Mouse (Mus musculus) forebrain, postnatal 0 days (tissue): ENCODE measurements at regions not wholly inside any gene's neighbourhood (a gene's known extent, or its start where the extent isn't known, plus 50 kb on each side); places are given as distances from the start of the nearest gene placed in this dataset.

Experiments used
- ATAC-seq: fragments of 200-750 bp; cut with Nextera tagmentation; 2 replicates; pipeline ENCODE4 v1.8.0; 2017; ENCODE audit warnings: mild to moderate bottlenecking, moderate library complexity
- DNase-seq: peaks from one replicate; pipeline ENCODE4 v3.0.0-alpha.2; 2015
- H3K27ac ChIP-seq: fragments of 300-500 bp; sonication (generic); 2 replicates; pipeline ENCODE4 v1.5.1; 2014; ENCODE audit warnings: low read depth, mild to moderate bottlenecking, antibody characterized with exemption, low read length, moderate library complexity, mixed read lengths
- H3K27me3 ChIP-seq: fragments of 300-500 bp; sonication (generic); 2 replicates; pipeline ENCODE4 v1.6.1; 2014; ENCODE audit warnings: mild to moderate bottlenecking, low read length, mixed read lengths; ENCODE audit not compliant: insufficient read depth
- H3K36me3 ChIP-seq: fragments of 300-500 bp; sonication (generic); 2 replicates; pipeline ENCODE4 v1.6.1; 2014; ENCODE audit warnings: mild to moderate bottlenecking, moderate library complexity; ENCODE audit not compliant: insufficient read depth
- H3K4me1 ChIP-seq: fragments of 300-500 bp; sonication (generic); 2 replicates; pipeline ENCODE4 v1.6.1; 2014; ENCODE audit warnings: antibody characterized with exemption; ENCODE audit not compliant: insufficient read depth
- H3K4me2 ChIP-seq: fragments of 300-500 bp; sonication (generic); 2 replicates; pipeline ENCODE4 v1.6.1; 2014; ENCODE audit warnings: low read depth, mild to moderate bottlenecking, moderate library complexity
- H3K4me3 ChIP-seq: fragments of 300-500 bp; sonication (generic); 2 replicates; pipeline ENCODE4 v1.5.1; 2014; ENCODE audit warnings: low read depth, low read length, mixed read lengths
- H3K9ac ChIP-seq: fragments of 300-500 bp; sonication (generic); 2 replicates; pipeline ENCODE4 v1.6.1; 2014; ENCODE audit warnings: mild to moderate bottlenecking
- H3K9me3 ChIP-seq: fragments of 300-500 bp; sonication (generic); 2 replicates; pipeline ENCODE4 v1.6.1; 2016; ENCODE audit warnings: low read length
- CTCF ChIP-seq: sonication (generic); IDR thresholded peaks from 2 replicates; pipeline ENCODE4 v1.5.1; 2016; ENCODE audit warnings: antibody characterized with exemption, control low read depth, low read depth
- WGBS: fragments of 180-500 bp; shearing (Covaris S2); extraction: QIAGEN DNeasy Blood & Tissue Kit; methylation state at CpG from one replicate; pipeline ENCODE4 v1.1.7; 2014; 5-methylcytosine and 5-hydroxymethylcytosine counted together

DNA sequence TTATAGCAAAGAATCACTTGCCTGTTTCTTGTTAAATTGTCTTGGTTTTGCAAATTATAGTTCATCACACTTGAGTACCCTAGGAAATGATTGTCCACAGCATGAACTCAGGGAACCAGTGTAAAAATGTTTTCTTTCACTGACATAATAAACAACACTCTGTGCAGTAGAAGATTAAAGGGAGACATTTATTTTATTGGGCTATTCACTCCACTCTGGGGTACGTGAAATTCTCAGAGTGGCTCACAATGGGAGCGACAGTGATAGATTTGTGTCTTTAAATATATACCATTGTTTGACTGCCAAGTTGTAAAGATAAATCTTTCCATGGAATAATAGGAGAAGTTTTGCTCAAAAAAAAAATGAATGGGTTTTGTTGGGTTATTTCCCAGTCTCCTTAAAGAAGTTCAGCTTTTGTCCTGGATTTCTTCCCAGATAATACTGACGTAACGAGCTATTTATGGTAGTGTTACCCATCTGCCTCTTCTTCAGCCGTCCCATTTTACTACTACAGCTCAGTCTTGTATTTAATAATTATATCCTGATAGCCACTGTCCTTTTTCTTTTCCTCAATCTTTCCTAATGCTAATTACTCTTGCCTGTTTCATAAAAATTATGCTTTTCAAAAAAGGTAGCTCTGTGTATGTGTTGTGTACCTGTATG lies 1911.3 kb downstream of the Cntnap5b start:
- 36% methylated on average over 5 of the region's 5 CpGs for WGBS
- Histone ChIP-seq H3K27ac (no peak overlapping the region), H3K9me3 (no peaks in the 10 kb centered on the region), H3K4me3 (no peak overlapping the region), H3K4me2 (no peak overlapping the region), H3K4me1 (no peaks in the 10 kb centered on the region), H3K27me3 (no peaks in the 10 kb centered on the region), H3K9ac (no peak overlapping the region), H3K36me3 (no peaks in the 10 kb centered on the region)
- TF ChIP-seq CTCF, result no peak
- ATAC-seq (no peak), DNase-seq (no peak)

DNA sequence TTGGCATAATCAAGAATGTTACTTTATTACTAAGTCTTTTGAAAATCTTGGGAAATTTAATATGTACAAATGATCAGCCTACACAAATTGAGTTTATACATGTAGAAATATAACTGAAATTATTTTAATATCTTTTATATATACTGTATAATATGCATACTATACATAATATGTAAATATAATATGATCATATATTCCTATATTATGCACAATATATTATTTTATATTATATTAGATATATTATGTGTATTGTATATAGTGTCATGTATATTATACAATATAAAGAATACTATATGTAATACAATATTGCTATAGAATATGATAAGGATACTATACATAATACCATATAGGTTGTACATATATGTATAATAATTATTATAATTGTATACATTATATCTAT lies 1912.4 kb downstream of the Cntnap5b start:
- Histone ChIP-seq H3K9ac (no peak overlapping the region), H3K4me2 (no peak overlapping the region), H3K27me3 (no peaks in the 10 kb centered on the region), H3K9me3 (no peaks in the 10 kb centered on the region), H3K27ac (no peak overlapping the region), H3K4me1 (no peaks in the 10 kb centered on the region), H3K36me3 (no peaks in the 10 kb centered on the region), H3K4me3 (no peak overlapping the region)
- no peak for TF ChIP-seq CTCF
- ATAC-seq (no peak), DNase-seq (no peak)
